Mouse (Mus musculus) kidney, adult 2 months (tissue): ENCODE results near the gene Bcar3. TPM values are rescaled to one million over a fixed set of nuclear protein-coding genes. Genes with fewer than 3 reads are reported as not detected.
"Not testable (repeated sequence)": the region's sequence is repeated elsewhere in the genome, so short reads cannot be mapped to it uniquely, and the experiment has no call there.

ENCODE experiments used
- DNase-seq: peaks from one replicate; pipeline ENCODE4 v3.0.0; 2021
- H3K27ac ChIP-seq: fragments of 200-500 bp; 2 replicates; pipeline ENCODE4 v1.5.1; 2012; ENCODE audit warnings: low read depth, low read length, control low read depth, inconsistent platforms; ENCODE audit not compliant: insufficient read depth
- H3K27me3 ChIP-seq: fragments of 200-500 bp; replicated peaks from 2 replicates; pipeline ENCODE4 v1.6.1; 2012; ENCODE audit warnings: mild to moderate bottlenecking, moderate library complexity, low read length, inconsistent platforms; ENCODE audit not compliant: control insufficient read depth, insufficient read depth
- H3K36me3 ChIP-seq: fragments of 200-500 bp; 2 replicates; pipeline ENCODE4 v1.6.1; 2012; ENCODE audit warnings: mild to moderate bottlenecking, moderate library complexity, low read length, inconsistent platforms; ENCODE audit not compliant: control insufficient read depth, insufficient read depth
- H3K4me1 ChIP-seq: fragments of 200-500 bp; 2 replicates; pipeline ENCODE4 v1.6.1; 2011; ENCODE audit warnings: low read length; ENCODE audit not compliant: control insufficient read depth, insufficient read depth
- H3K4me3 ChIP-seq: fragments of 200-500 bp; 2 replicates; pipeline ENCODE4 v1.5.1; 2011; ENCODE audit warnings: mild to moderate bottlenecking, low read depth, low read length, control low read depth; ENCODE audit not compliant: insufficient read depth
- CTCF ChIP-seq: fragments of 200-500 bp; conservative IDR thresholded peaks from 2 replicates; pipeline ENCODE4 v1.5.1; 2011; ENCODE audit warnings: low read depth, mild to moderate bottlenecking, control low read depth, low read length, moderate library complexity, mixed read lengths; ENCODE audit not compliant: insufficient read depth, insufficient read length
- POLR2A ChIP-seq: fragments of 200-500 bp; IDR thresholded peaks from one replicate; pipeline ENCODE4 v1.6.1; 2011; ENCODE audit warnings: low read depth, low read length, control low read depth
- WGBS: fragments of 180-500 bp; shearing (Covaris S2); methylation state at CpG from one replicate; pipeline ENCODE4 v1.1.7; 2018; 5-methylcytosine and 5-hydroxymethylcytosine counted together
- polyA plus RNA-seq: library from polyadenylated mRNA; depleted of rRNA; stranded (reverse); fragments of >200 nt; gene quantifications from 2 replicates; pipeline ENCODE4 v1.2.3, GENCODE M21; 2012

Gene Bcar3
- polyA plus RNA-seq, 1 experiment: 41.3 TPM

DNA sequence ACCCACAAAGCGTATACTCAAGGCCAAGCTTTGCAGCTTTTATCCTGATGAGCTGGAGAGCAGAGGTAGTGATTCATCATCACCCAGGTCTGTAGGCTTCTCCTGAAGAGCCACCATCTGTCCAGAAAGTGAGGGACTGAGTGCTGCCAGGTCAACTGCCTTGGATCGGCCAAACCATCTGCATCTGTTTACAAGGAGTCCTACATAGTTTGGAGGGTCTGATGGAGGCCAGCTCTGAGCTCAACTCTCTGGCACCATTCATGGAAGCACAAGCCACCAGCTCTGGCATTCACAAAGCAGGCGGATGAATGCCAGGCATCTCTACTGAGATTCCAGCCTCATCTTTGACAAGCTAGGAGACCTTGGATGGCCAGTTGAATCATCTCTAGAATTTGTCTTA lies 87.7 kb downstream of the Bcar3 start:
- TF ChIP-seq CTCF (no peak), POLR2A (no peak)
- H3K36me3 ChIP-seq: no peaks in the 10 kb centered on the region
- H3K27me3 ChIP-seq: no peaks in the 10 kb centered on the region
- H3K27ac ChIP-seq: no peak overlapping the region
- no peak for DNase-seq
- H3K4me3 ChIP-seq: no peak overlapping the region
- WGBS: 98% methylated on average over 3 of the region's 3 CpGs
- no peaks in the 10 kb centered on the region for H3K4me1 ChIP-seq

DNA sequence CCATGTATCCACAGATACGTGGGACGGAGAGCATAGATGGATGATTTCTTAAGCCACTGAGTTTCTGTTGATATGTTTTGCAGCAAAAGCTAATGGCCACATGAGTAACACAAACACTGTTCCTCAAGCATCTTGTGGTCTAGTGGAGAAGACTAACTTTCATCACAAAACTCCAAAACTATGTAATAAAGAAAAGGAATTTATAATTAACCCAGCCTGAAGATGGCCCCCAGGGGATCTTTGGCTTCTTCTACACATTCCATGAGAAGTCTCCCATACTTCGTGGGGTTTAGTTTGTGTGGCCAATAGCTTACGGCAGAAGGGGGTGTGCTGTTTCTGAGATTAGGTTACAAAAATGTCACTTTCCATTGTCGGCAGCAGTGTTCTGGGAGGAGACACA lies 92.5 kb downstream of the Bcar3 start:
- Histone ChIP-seq H3K4me1 (no peaks in the 10 kb centered on the region), H3K36me3 (no peaks in the 10 kb centered on the region), H3K27me3 (no peaks in the 10 kb centered on the region), H3K27ac (no peak overlapping the region), H3K4me3 (no peak overlapping the region)
- no peak for TF ChIP-seq CTCF
- TF ChIP-seq POLR2A: no peak
- WGBS: 78% methylated on average over 5 of the region's 5 CpGs
- DNase-seq: no peak

DNA sequence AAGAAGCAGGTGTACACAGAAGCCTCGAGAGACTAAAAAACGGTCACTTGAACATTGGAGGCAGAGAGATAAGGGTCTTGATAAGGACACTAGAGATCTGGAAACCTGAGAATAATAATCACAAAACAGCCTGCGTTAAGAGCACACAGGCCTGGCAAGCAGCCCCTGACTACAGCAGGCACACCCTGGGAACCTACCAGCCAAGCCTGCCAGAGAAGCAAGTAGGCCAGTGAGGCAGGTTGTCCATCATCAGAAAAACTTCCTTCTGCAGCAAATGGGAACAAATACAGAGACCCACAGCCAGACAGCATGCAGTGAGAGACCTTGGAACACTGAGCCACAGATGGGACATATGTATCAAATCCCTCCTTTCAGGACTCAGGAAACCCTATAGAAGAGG lies 93.8 kb downstream of the Bcar3 start:
- TF ChIP-seq CTCF (no peak), POLR2A (no peak)
- no peak for DNase-seq
- WGBS: 84% methylated on average over 3 of the region's 3 CpGs
- H3K36me3 ChIP-seq: no peaks in the 10 kb centered on the region
- no peaks in the 10 kb centered on the region for H3K27me3 ChIP-seq
- no peak overlapping the region for H3K4me3 ChIP-seq
- no peak overlapping the region for H3K27ac ChIP-seq
- H3K4me1 ChIP-seq: no peaks in the 10 kb centered on the region

DNA sequence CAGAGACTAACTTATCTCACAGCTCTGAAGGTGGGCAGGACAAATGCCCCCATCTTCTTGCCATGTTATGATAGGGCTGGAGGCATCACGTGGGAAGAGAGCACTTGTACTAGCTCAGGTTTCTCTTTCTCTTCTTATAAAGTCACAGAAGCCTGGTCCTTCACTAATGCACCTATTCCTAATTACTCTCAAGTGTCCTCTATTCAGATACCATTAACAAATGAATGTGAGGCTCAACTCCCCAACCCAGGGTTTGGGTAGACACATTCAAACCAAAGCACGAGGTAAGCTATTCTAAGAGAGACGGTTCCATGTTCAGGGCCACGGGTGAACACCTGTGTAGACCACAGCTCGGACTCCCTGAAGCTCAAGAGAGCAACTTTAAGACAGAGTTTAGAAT lies 96.0 kb downstream of the Bcar3 start:
- Histone ChIP-seq H3K27ac (no peak overlapping the region), H3K4me3 (no peak overlapping the region), H3K36me3 (no peaks in the 10 kb centered on the region), H3K4me1 (no peaks in the 10 kb centered on the region), H3K27me3 (no peaks in the 10 kb centered on the region)
- no peak for DNase-seq
- TF ChIP-seq POLR2A (no peak), CTCF (no peak)
- WGBS: 87% methylated on average over 5 of the region's 5 CpGs

DNA sequence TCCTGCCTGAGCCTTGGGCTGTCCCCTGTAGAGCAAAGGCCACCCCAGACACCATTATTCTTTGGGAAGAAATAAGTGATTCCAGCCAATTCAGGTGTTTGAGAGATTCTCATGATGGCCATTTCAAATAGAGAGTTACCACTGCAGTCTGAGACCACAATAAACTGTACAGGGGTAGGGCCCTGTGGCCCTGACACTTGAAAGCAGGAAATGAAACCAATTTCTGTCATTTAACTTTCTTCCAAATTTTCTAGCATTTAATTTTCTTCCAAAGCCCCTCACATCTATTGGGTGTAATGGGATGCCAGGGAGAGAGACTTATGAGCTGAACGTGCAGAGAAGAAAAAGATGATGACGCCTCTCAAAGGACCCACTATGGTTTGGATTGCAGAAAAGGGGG lies 97.2 kb downstream of the Bcar3 start:
- no peak for TF ChIP-seq POLR2A
- TF ChIP-seq CTCF: no peak
- no peak for DNase-seq
- Histone ChIP-seq H3K27ac (no peak overlapping the region), H3K4me3 (no peak overlapping the region), H3K4me1 (no peaks in the 10 kb centered on the region), H3K36me3 (no peaks in the 10 kb centered on the region), H3K27me3 (no peaks in the 10 kb centered on the region)
- WGBS: 97% methylated on average over 2 of the region's 2 CpGs

DNA sequence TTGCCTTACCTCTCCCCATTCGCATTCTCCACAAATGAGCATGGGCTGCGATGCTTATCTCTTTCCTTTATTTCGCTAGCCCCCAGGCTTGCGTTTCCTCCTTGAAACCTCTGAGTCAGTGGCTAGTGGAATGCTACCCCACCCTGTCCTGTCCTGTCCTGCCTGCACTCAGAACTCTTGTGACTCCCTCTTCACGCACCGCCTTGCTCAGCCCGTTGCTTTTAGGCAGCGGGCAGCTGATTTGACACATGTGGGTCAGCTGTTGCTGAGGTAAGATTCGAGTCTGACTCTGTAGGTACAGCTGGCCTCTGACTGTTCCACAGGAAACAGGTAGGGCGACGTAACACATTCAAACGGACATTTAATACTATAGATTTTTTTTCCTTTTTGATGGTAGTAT lies 97.9 kb downstream of the Bcar3 start:
- DNase-seq: no peak
- Histone ChIP-seq H3K4me1 (no peaks in the 10 kb centered on the region), H3K27ac (no peak overlapping the region), H3K27me3 (no peaks in the 10 kb centered on the region), H3K4me3 (no peak overlapping the region), H3K36me3 (no peaks in the 10 kb centered on the region)
- TF ChIP-seq CTCF: no peak
- no peak for TF ChIP-seq POLR2A
- 56% methylated on average over 12 of the region's 12 CpGs for WGBS

DNA sequence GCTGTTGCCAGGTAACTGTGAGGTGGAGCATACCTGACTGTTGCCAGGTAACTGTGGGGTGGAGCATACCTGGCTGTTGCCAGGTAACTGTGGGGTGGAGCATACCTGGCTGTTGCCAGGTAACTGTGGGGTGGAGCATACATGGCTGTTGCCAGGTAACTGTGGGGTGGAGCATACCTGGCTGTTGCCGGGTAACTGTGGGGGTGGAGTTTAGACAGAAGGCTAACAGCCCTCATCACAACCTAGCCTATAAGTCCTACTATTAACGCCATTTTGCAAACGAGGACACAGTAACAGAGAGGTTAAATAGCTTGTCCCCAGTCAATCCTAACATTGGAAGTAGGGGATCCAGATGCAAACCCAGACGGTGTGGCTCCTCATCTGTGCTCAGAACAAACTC lies 99.5 kb downstream of the Bcar3 start:
- not testable (repeated sequence) for H3K27me3 ChIP-seq, DNase-seq, H3K27ac ChIP-seq, H3K4me1 ChIP-seq, H3K4me3 ChIP-seq, H3K36me3 ChIP-seq
- WGBS: 60% methylated on average over 4 of the region's 4 CpGs

DNA sequence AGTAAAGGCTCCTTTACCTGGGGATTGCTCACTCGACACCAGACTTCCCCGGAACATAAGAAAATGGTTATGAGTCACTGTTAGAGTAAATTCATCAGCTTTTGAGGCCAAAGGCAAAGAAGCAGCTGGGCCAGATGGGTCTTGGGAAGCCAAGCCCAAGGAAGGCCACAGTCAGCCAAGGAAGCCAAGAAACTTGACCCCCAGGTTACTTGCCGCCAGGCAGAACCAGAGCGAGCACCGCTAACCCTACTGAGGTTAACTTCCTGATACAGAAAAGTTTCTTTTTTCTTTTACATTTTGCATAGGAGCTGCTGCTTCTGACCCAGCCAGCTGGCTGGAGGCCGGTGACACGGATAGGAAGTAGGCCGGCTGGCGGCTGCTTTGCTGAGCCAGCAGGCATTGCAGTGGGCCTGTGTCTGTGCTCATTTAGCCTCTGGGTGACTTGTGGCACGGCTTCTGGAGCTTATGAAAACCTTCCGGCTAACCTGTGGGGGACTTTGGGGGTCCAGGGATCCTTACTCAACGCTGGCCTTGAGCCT lies 100.0 kb downstream of the Bcar3 start:
- Histone ChIP-seq H3K27ac (no peak overlapping the region), H3K36me3 (no peaks in the 10 kb centered on the region), H3K27me3 (no peaks in the 10 kb centered on the region), H3K4me1 (no peaks in the 10 kb centered on the region), H3K4me3 (no peak overlapping the region)
- no peak for DNase-seq
- WGBS: 78% methylated on average over 12 of the region's 12 CpGs
- TF ChIP-seq POLR2A (no peak), CTCF (no peak)
